Mouse (Mus musculus): ENCODE results near the gene Ugt2b35. TPM values are rescaled to one million over a fixed set of nuclear protein-coding genes. Genes with fewer than 3 reads are reported as not detected.
"Not testable (repeated sequence)": the region's sequence is repeated elsewhere in the genome, so short reads cannot be mapped to it uniquely, and the experiment has no call there.

Gene Ugt2b35
- total RNA-seq (2021) = not detected
- long read RNA-seq, experiment 1 = 0 reads
- long read RNA-seq, experiment 2 = 0 reads

GRCm38 (mm10) chr5:87000395-87001073, at the start of gene Ugt2b35:
TSS of gene Ugt2b35 (plus strand) at chr5:87000860.
- no peak for DNase-seq

DNA sequence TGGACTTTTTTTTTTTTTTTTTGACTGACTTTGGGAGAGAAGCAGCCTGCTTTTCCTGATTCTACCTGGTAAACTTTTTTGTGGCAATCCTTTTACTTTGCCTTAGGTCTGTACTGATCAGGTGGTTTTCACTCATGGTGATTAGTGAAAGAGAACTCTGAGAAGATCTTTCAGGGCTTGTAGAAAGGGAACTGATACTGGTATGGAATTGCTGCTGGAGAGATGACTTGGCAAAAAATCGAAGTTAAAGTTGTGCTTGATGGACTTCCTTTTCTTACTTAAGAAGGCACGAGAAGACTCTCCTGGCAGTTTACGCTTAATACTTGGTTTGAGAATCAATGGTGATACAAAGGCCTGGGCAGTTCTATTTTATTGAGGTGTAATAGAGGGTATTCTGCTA, 40.2 kb upstream of the Ugt2b35 start:
- no peak for DNase-seq

DNA sequence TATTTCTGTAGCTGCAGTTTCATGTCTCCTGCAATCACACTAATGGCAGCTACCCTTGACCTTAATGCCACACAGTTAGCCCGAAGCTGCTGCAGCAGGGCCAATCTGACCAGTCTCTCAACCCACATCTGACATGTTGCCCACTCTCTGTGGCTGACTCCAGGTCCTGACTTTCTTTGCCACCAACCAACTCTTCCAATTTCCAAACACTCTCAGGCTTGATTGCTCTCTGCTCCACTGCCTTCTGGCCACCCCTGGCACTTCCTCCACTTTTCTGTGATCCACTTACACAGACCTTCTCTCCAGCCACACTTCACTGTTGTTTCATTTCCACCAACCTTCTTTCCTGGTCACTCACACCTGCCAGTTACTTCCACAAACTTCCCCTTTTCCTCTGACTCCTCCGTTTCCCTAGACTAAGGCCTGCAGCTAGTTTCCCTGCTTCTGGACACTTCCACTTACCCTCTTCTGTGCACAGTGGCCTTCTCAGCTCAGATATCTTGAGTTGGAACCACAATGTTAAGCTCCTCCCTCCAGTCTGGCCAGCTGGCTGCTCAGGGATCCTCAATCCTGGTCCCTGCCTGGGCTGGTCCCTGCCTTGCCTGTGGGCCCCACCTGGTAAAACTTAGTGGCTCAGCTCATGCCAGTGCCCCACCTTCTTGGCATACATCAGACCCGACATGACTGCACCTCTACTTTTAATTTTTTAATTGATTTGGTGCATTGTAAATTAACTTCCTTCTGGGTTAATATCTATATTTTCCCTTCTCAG, 38.9 kb upstream of the Ugt2b35 start:
- DNase-seq = peak; percentile 1 to 19

- not testable (repeated sequence) for DNase-seq
Observed at GRCm38 (mm10) chr5:86962849-86963248, 37.8 kb upstream of the Ugt2b35 start.

DNA sequence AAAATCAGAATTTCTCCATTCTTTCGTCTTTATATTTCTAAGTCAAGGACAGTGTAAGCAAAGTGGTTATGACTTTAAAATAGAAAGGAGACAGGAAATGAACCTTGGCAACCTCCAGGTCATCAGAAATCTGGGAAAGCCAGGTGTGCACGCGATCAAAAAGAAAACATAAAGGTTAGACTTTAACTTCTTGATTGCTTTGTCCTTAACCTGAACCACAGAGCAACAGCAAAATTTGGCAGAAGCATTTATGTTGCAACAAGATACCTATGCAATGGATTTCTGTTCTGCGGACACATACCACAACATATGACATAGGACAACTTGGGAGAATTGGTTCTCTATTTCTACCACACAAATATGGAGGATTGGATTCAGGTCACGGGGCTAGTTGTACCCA, 33.4 kb upstream of the Ugt2b35 start:
- not testable (repeated sequence) for DNase-seq

DNA sequence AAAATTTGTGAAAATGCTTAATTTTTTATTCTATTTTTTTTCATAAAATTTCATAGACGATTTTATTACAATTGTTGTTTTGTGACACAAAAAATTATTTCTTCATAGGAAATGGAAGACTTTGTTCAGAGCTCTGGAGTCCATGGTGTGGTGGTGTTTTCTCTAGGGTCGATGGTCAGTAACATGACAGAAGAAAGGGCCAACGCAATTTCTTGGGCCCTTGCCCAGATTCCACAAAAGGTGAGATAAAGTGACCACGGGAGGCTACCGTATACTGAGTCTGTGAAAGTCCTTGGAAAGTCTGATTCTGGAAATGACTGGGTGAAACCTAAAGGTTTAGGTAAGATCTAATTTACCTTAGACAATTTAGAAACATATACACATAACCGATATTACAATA, 4.1 kb downstream of the Ugt2b35 start:
- peak in 1 of 2 experiments; percentile 2 for DNase-seq

DNA sequence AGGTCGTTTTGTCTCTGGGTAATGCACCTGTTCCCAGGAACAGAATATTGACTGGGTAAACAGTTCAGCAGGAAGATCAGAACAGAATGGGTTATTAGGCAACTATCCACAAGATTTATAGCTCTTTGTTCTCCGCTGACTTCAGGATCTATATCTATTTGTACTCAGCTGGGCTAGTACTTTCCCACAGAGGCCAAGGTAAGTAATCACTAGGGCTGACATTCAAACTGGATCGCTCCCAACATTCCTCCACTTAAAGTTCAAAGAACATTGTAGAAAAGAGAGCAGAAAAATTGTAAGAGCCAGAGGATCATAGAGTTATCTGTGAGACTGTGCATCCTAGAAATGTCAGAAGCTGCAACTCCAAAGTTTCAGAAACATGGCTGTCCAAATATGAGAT, 14.8 kb downstream of the Ugt2b35 start:
- no peak for DNase-seq

GRCm38 (mm10) chr5:87027359-87027758, 26.7 kb downstream of the Ugt2b35 start:
- no peak for DNase-seq

DNA sequence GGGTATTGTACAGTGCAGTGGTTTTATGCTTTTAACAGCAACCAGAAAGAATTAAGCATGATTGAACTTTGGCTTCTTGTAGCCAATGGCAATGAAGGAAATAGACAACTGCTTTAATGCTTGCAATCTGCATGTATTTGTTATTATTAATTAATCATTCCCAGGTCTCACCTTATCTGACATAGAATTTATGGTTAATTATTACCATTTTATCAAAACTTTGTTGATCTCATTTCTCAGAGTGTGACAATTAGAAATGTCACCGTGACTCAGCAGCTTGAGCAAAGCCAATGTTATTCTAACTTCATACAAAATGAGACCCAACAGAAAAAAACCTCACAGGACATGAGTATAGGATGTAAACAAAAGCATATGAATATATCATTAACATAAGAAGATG, 30.0 kb downstream of the Ugt2b35 start:
- no peak for DNase-seq

Other genes with a start within 250 kb of the Ugt2b35 start
- gene Ythdc1, start 196.6 kb upstream of the Ugt2b35 start, total RNA-seq (2021) = 10 to 100 TPM; 51.5 to 62.0 TPM
- under 1 TPM in 1 of 2 experiments, not detected in 1; 0.10 TPM for gene Ugt2b34, start 93.9 kb upstream of the Ugt2b35 start, total RNA-seq (2021)
- gene Ugt2b1, start 74.3 kb upstream of the Ugt2b35 start, total RNA-seq (2021) = under 1 TPM in 1 of 2 experiments, not detected in 1; 0.23 TPM
- gene Ugt2b36, start 91.7 kb downstream of the Ugt2b35 start, total RNA-seq (2021) = not detected
- gene Ugt2b5, start 139.5 kb downstream of the Ugt2b35 start, total RNA-seq (2021) = under 1 TPM in 1 of 2 experiments, not detected in 1; 0.17 TPM